Mouse (Mus musculus) liver, embryonic 14.5 days (tissue): ENCODE data around the gene Clic4.

ENCODE experiments used
- CTCF ChIP-seq: IDR thresholded peaks from 2 replicates; pipeline ENCODE4 v1.5.1; 2016; ENCODE audit warnings: antibody characterized with exemption, low read depth, control low read depth
- EP300 ChIP-seq: IDR thresholded peaks from 2 replicates; pipeline ENCODE4 v1.6.1; 2016; ENCODE audit warnings: antibody characterized with exemption, low read depth

DNA sequence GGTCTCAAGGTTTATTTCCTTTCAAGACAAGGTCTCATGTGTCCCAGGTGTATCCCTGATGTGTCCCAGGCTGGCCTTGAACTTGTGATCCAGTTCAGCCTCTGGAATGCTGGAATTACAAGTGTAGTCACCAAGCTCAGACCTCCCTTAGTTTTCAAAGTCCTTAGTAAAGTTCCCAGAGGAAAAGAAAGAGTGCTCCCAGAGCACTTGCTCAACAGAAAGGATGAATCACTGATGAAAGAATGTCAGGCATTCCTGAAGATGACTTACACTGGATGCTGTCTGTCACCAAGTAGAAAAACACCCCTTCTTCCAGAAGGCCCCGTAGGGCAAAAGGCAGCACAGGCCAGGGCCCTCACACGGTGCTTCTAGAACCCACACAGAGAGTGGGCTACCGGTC lies 28.6 kb upstream of the Clic4 start:
- TF ChIP-seq EP300: no peak
- no peak for TF ChIP-seq CTCF
